Mouse (Mus musculus) CH12.LX (cell line): Measurements from ENCODE around the gene Ankmy2. TPM values are rescaled to one million over a fixed set of nuclear protein-coding genes. Genes with fewer than 3 reads are reported as not detected.

Experiments
- DNase-seq: peaks from one replicate; pipeline ENCODE4 v3.0.0-alpha.2; 2013; ENCODE audit errors: extremely low read depth
- H3K27ac ChIP-seq: 2 replicates; pipeline ENCODE4 v1.5.1; 2012; ENCODE audit warnings: low read depth, mild to moderate bottlenecking, control low read depth, moderate library complexity; ENCODE audit not compliant: insufficient read depth
- H3K27me3 ChIP-seq: replicated peaks from 2 replicates; pipeline ENCODE3; 2012; ENCODE audit warnings: inconsistent platforms
- H3K36me3 ChIP-seq, 2 experiments: replicated peaks in 1 of 2; 2 replicates each; pipeline versions ENCODE3 to v1.6.1; 2012; ENCODE audit warnings: inconsistent platforms in 1 of 2, low read length in 1 of 2, mild to moderate bottlenecking in 1 of 2, mixed read lengths in 1 of 2, moderate library complexity in 1 of 2; ENCODE audit not compliant: control insufficient read depth in 1 of 2, insufficient read depth in 1 of 2
- H3K4me1 ChIP-seq, 2 experiments: 2 replicates each; pipeline ENCODE4 v1.6.1; 2012; ENCODE audit warnings: inconsistent platforms in 1 of 2, moderate library complexity in 1 of 2; ENCODE audit not compliant: insufficient read depth in 2 of 2, control insufficient read depth in 1 of 2
- H3K4me2 ChIP-seq: 2 replicates; pipeline ENCODE4 v1.6.1; 2012; ENCODE audit warnings: low read depth, mild to moderate bottlenecking, control low read depth; ENCODE audit not compliant: poor library complexity, insufficient read depth, severe bottlenecking
- H3K4me3 ChIP-seq, 3 experiments: fragments of 150-350 bp in 1 of 3; sonication (generic) in 1 of 3; replicated peaks in 1 of 3; 2 replicates each; pipeline versions ENCODE3 to v1.5.1; 2011 to 2012; ENCODE audit warnings: low read depth in 2 of 3, low read length in 2 of 3, mild to moderate bottlenecking in 2 of 3, moderate library complexity in 2 of 3, control low read depth in 1 of 3, improper control_type of control experiment in 1 of 3, inconsistent platforms in 1 of 3, mixed read lengths in 1 of 3; ENCODE audit not compliant: poor library complexity in 1 of 3
- H3K79me2 ChIP-seq: replicated peaks from 2 replicates; pipeline ENCODE4 v1.6.1; 2012; ENCODE audit warnings: mild to moderate bottlenecking, moderate library complexity; ENCODE audit not compliant: control insufficient read depth, poor library complexity, insufficient read depth, severe bottlenecking; ENCODE audit errors: extremely low read depth
- H3K9ac ChIP-seq: 2 replicates; pipeline ENCODE4 v1.6.1; 2012; ENCODE audit warnings: low read depth, mild to moderate bottlenecking, control low read depth, moderate library complexity; ENCODE audit not compliant: insufficient read depth
- H3K9me3 ChIP-seq: replicated peaks from 2 replicates; pipeline ENCODE3; 2012; ENCODE audit warnings: low read length, inconsistent platforms, mixed read lengths
- BHLHE40 ChIP-seq: IDR thresholded peaks from 2 replicates; pipeline ENCODE4 v1.6.1; 2011; ENCODE audit warnings: mild to moderate bottlenecking, low read depth, low read length, improper control_type of control experiment
- CHD2 ChIP-seq: IDR thresholded peaks from 2 replicates; pipeline ENCODE4 v1.6.1; 2011; ENCODE audit warnings: low read length, improper control_type of control experiment
- JUND ChIP-seq: conservative IDR thresholded peaks from 2 replicates; pipeline ENCODE4 v1.6.1; 2011; ENCODE audit warnings: low read depth, low read length, improper control_type of control experiment
- KAT2A ChIP-seq: IDR thresholded peaks from 2 replicates; pipeline ENCODE4 v1.6.1; 2012; ENCODE audit warnings: low read length, improper control_type of control experiment, inconsistent platforms; ENCODE audit not compliant: insufficient replicate concordance
- MAFK ChIP-seq: IDR thresholded peaks from 2 replicates; pipeline ENCODE4 v1.6.1; 2011; ENCODE audit warnings: low read length, improper control_type of control experiment; ENCODE audit not compliant: insufficient replicate concordance
- MAZ ChIP-seq: IDR thresholded peaks from 2 replicates; pipeline ENCODE4 v1.6.1; 2012; ENCODE audit warnings: low read depth, mild to moderate bottlenecking, inconsistent platforms, low read length, improper control_type of control experiment, moderate library complexity
- MXI1 ChIP-seq: IDR thresholded peaks from 2 replicates; pipeline ENCODE4 v1.6.1; 2011; ENCODE audit warnings: mild to moderate bottlenecking, low read depth, low read length, improper control_type of control experiment
- MYC ChIP-seq: IDR thresholded peaks from 2 replicates; pipeline ENCODE4 v1.6.1; 2011; ENCODE audit warnings: low read depth, mild to moderate bottlenecking, improper control_type of control experiment, low read length
- NELFE ChIP-seq: IDR thresholded peaks from 2 replicates; pipeline ENCODE4 v1.6.1; 2011; ENCODE audit warnings: low read depth, low read length, improper control_type of control experiment
- POLR2A ChIP-seq: IDR thresholded peaks from 2 replicates; pipeline ENCODE4 v1.6.1; 2011; ENCODE audit warnings: low read depth, mild to moderate bottlenecking, improper control_type of control experiment, low read length
- POLR2AphosphoS2 ChIP-seq: IDR thresholded peaks from 2 replicates; pipeline ENCODE4 v1.6.1; 2011; ENCODE audit warnings: low read depth, low read length, improper control_type of control experiment
- SIN3A ChIP-seq: IDR thresholded peaks from 2 replicates; pipeline ENCODE4 v1.6.1; 2012; ENCODE audit warnings: low read length, improper control_type of control experiment, inconsistent platforms
- TCF12 ChIP-seq: IDR thresholded peaks from 2 replicates; pipeline ENCODE4 v1.6.1; 2014; ENCODE audit warnings: low read depth, mild to moderate bottlenecking, inconsistent platforms, low read length, improper control_type of control experiment
- UBTF ChIP-seq: IDR thresholded peaks from 2 replicates; pipeline ENCODE4 v1.6.1; 2012; ENCODE audit warnings: low read depth, mild to moderate bottlenecking, inconsistent platforms, low read length, improper control_type of control experiment, moderate library complexity
- USF1 ChIP-seq: IDR thresholded peaks from 2 replicates; pipeline ENCODE4 v1.6.1; 2014; ENCODE audit warnings: low read depth, mild to moderate bottlenecking, inconsistent platforms, low read length, improper control_type of control experiment
- USF2 ChIP-seq: conservative IDR thresholded peaks from 2 replicates; pipeline ENCODE4 v1.6.1; 2011; ENCODE audit warnings: low read depth, low read length, improper control_type of control experiment
- ZC3H11A ChIP-seq: IDR thresholded peaks from 2 replicates; pipeline ENCODE4 v1.6.1; 2012; ENCODE audit warnings: low read depth, mild to moderate bottlenecking, inconsistent platforms, low read length, improper control_type of control experiment
- ZMIZ1 ChIP-seq: IDR thresholded peaks from 2 replicates; pipeline ENCODE4 v1.6.1; 2012; ENCODE audit warnings: low read depth, mild to moderate bottlenecking, inconsistent platforms, low read length, improper control_type of control experiment
- ZNF384 ChIP-seq: IDR thresholded peaks from 2 replicates; pipeline ENCODE4 v1.6.1; 2012; ENCODE audit warnings: low read depth, low read length, improper control_type of control experiment, inconsistent platforms
- dilution Hi-C: fragments of 300-500 bp; cut with MboI; formaldehyde crosslinking; loops from 2 replicates; pipeline ENCODE4 v1.14.3; 2020; ENCODE audit warnings: low sequenced_read_pairs; ENCODE audit not compliant: extremely low pct_unique_long_range_greater_than_20kb, extremely low pct_ligation_motif_present
- in situ Hi-C: fragments of 300-500 bp; cut with MboI; formaldehyde crosslinking; loops from 3 replicates; pipeline ENCODE4 v1.14.3; 2019; ENCODE audit warnings: low sequenced_read_pairs, low pct_ligation_motif_present, low pct_unique_long_range_greater_than_20kb, mixed read lengths
- polyA plus RNA-seq: library from polyadenylated mRNA; unstranded; fragments of >175 nt; gene quantifications from 2 replicates; pipeline ENCODE4 v1.2.1, GENCODE M21; 2012; ENCODE audit warnings: low read depth; ENCODE audit not compliant: insufficient read length
- total RNA-seq, 2 experiments: library from RNA; depleted of rRNA; stranded (reverse); fragments of 300-350 nt in 1 of 2; fragments of >200 nt in 1 of 2; gene quantifications; 2 replicates each; pipeline ENCODE4 v1.2.3; 2012 to 2014

The Ankmy2 gene
- total and polyA plus RNA-seq, 3 experiments, result 13.8 to 19.1 (median 16.7) TPM

- H3K4me2 ChIP-seq, result no peak overlapping the region
- H3K36me3 ChIP-seq, result peaks cover 45 to 87% of the 10 kb centered on the region in 2 experiments
- DNase-seq, result no peak
- H3K4me3 ChIP-seq, result no peak overlapping the region
- no peak overlapping the region for H3K27ac ChIP-seq
- dilution Hi-C loops, result no loop called here
- H3K4me1 ChIP-seq, result no peaks in the 10 kb centered on the region
- H3K79me2 ChIP-seq, result peaks cover 2% of the 10 kb centered on the region
- no peaks in the 10 kb centered on the region for H3K27me3 ChIP-seq
- H3K9ac ChIP-seq, result no peak overlapping the region
- in situ Hi-C loops, result no loop called here
- peaks cover 3% of the 10 kb centered on the region for H3K9me3 ChIP-seq
- TF ChIP-seq USF2 (no peak), POLR2A (no peak), ZMIZ1 (no peak), JUND (no peak), NELFE (no peak), POLR2AphosphoS2 (no peak), TCF12 (no peak), MAZ (no peak), ZC3H11A (no peak), MYC (no peak), MXI1 (no peak), USF1 (no peak), UBTF (no peak), CHD2 (no peak), SIN3A (no peak), KAT2A (no peak), ZNF384 (no peak)
Measured at GRCm38 (mm10) chr12:36126049-36126448, 30.9 kb upstream of the Ankmy2 start.

GRCm38 (mm10) chr12:36129826-36130225 lies 27.1 kb upstream of the Ankmy2 start:
- in situ Hi-C loops, result no loop called here
- no peak for TF ChIP-seq ZNF384
- no peak for TF ChIP-seq BHLHE40
- TF ChIP-seq MAFK, result no peak
- H3K27ac ChIP-seq, result no peak overlapping the region
- H3K9ac ChIP-seq, result no peak overlapping the region
- DNase-seq, result no peak
- H3K4me3 ChIP-seq, result no peak overlapping the region
- no peak overlapping the region for H3K4me2 ChIP-seq
- H3K4me1 ChIP-seq, result no peaks in the 10 kb centered on the region
- H3K79me2 ChIP-seq, result peaks cover 15% of the 10 kb centered on the region
- dilution Hi-C loops, result no loop called here
- H3K36me3 ChIP-seq, result peaks cover 37 to 88% of the 10 kb centered on the region in 2 experiments
- H3K9me3 ChIP-seq, result peaks cover 3% of the 10 kb centered on the region
- H3K27me3 ChIP-seq, result no peaks in the 10 kb centered on the region
